Mouse (Mus musculus) forebrain, embryonic 10.5 days (tissue): ENCODE measurements around the gene Sbsn. TPM values are rescaled to one million over a fixed set of nuclear protein-coding genes. Genes with fewer than 3 reads are reported as not detected.
"Not testable (repeated sequence)": the region's sequence is repeated elsewhere in the genome, so short reads cannot be mapped to it uniquely, and the experiment has no call there.

Experiments
- DNase-seq: peaks from one replicate; pipeline ENCODE4 v3.0.0-alpha.2; 2017; ENCODE audit warnings: low spot score; ENCODE audit errors: extremely low spot score
- H3K27ac ChIP-seq: fragments of 300-500 bp; sonication (generic); 2 replicates; pipeline ENCODE4 v1.5.1; 2016; ENCODE audit warnings: mild to moderate bottlenecking
- H3K27me3 ChIP-seq: fragments of 300-500 bp; sonication (generic); 2 replicates; pipeline ENCODE4 v1.6.1; 2016; ENCODE audit warnings: mild to moderate bottlenecking; ENCODE audit not compliant: poor library complexity, severe bottlenecking
- H3K36me3 ChIP-seq: fragments of 300-500 bp; sonication (generic); replicated peaks from 2 replicates; pipeline ENCODE4 v1.6.1; 2016; ENCODE audit warnings: mild to moderate bottlenecking, moderate library complexity
- H3K4me1 ChIP-seq: fragments of 300-500 bp; sonication (generic); 2 replicates; pipeline ENCODE4 v1.6.1; 2016
- H3K4me3 ChIP-seq: fragments of 300-500 bp; sonication (generic); 2 replicates; pipeline ENCODE4 v1.5.1; 2016; ENCODE audit warnings: mild to moderate bottlenecking, moderate library complexity
- H3K9me3 ChIP-seq: fragments of 300-500 bp; sonication (generic); 2 replicates; pipeline ENCODE4 v1.6.1; 2016; ENCODE audit warnings: mild to moderate bottlenecking, moderate library complexity
- WGBS: fragments of 180-500 bp; shearing (Covaris S2); methylation state at CpG from one replicate; pipeline ENCODE4 v1.1.7; 2016; 5-methylcytosine and 5-hydroxymethylcytosine counted together
- polyA plus RNA-seq: library from polyadenylated mRNA; unstranded; fragments of >200 nt; fragmentation: Nextera tagmentation; extraction: Ambion mirVana; gene quantifications from 2 replicates; pipeline ENCODE4 v1.2.1, GENCODE M21; 2016

Sbsn gene
- polyA plus RNA-seq, 1 experiment from 2014 or later = 0.73 TPM

- WGBS = 30% methylated on average over 15 of the region's 22 CpGs
- not testable (repeated sequence) for DNase-seq, H3K27me3 ChIP-seq, H3K9me3 ChIP-seq
- peaks cover 23% of the 10 kb centered on the region for H3K4me1 ChIP-seq
- peak overlapping the region; percentile 91 for H3K27ac ChIP-seq
- H3K36me3 ChIP-seq = peaks cover 64% of the 10 kb centered on the region
- H3K4me3 ChIP-seq = peak overlapping the region; percentile 88
Observed at GRCm38 (mm10) chr7:30730064-30730722, 21.1 kb upstream of the Sbsn start.

- H3K36me3 ChIP-seq = peaks cover 74% of the 10 kb centered on the region
- no peaks in the 10 kb centered on the region for H3K4me1 ChIP-seq
- 87% methylated on average over 3 of the region's 3 CpGs for WGBS
- H3K27ac ChIP-seq = no peak overlapping the region
- H3K27me3 ChIP-seq = no peaks in the 10 kb centered on the region
- H3K4me3 ChIP-seq = no peak overlapping the region
- DNase-seq = no peak
- no peaks in the 10 kb centered on the region for H3K9me3 ChIP-seq
Observed at GRCm38 (mm10) chr7:30736211-30736610, 15.1 kb upstream of the Sbsn start.

DNA sequence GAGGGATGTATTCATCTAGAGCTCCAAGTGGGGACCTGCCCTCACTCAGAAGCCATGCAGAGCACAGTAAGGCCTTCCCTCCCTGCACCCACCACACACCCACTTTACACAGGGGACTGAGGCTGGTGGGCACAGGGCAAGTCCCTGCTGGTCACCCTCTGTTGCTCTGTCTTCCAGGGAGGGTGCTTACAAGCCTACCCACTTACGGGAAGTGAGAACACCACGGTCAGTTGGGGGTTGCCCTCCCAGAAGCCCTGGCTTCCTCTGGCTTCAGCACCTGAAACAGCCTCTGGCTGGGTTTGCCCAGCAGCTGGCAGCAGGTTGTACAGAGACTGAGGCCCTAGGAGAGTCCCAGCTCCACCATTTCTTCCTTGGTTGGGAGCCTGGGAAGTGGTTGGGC lies 8.7 kb upstream of the Sbsn start:
- H3K27ac ChIP-seq, DNase-seq, H3K27me3 ChIP-seq, H3K4me1 ChIP-seq, H3K9me3 ChIP-seq, H3K4me3 ChIP-seq: not testable (repeated sequence)
- WGBS = 96% methylated on average over 2 of the region's 2 CpGs
- peaks cover 20% of the 10 kb centered on the region for H3K36me3 ChIP-seq

GRCm38 (mm10) chr7:30743617-30744016 lies 7.7 kb upstream of the Sbsn start, which contains the start of gene Gapdhs:
Gapdhs (minus strand) TSS chr7:30743681.
- H3K27ac ChIP-seq, DNase-seq, H3K9me3 ChIP-seq, H3K27me3 ChIP-seq, H3K4me3 ChIP-seq, H3K4me1 ChIP-seq: not testable (repeated sequence)
- H3K36me3 ChIP-seq = peaks cover 17% of the 10 kb centered on the region
- 74% methylated on average over 4 of the region's 4 CpGs for WGBS

- Histone ChIP-seq H3K27ac (no peak overlapping the region), H3K9me3 (no peaks in the 10 kb centered on the region), H3K36me3 (peaks cover 17% of the 10 kb centered on the region), H3K4me3 (no peak overlapping the region), H3K4me1 (no peaks in the 10 kb centered on the region), H3K27me3 (no peaks in the 10 kb centered on the region)
- WGBS = 74% methylated on average over 4 of the region's 4 CpGs
- no peak for DNase-seq
Observed at GRCm38 (mm10) chr7:30744022-30744598, 7.2 kb upstream of the Sbsn start.

DNA sequence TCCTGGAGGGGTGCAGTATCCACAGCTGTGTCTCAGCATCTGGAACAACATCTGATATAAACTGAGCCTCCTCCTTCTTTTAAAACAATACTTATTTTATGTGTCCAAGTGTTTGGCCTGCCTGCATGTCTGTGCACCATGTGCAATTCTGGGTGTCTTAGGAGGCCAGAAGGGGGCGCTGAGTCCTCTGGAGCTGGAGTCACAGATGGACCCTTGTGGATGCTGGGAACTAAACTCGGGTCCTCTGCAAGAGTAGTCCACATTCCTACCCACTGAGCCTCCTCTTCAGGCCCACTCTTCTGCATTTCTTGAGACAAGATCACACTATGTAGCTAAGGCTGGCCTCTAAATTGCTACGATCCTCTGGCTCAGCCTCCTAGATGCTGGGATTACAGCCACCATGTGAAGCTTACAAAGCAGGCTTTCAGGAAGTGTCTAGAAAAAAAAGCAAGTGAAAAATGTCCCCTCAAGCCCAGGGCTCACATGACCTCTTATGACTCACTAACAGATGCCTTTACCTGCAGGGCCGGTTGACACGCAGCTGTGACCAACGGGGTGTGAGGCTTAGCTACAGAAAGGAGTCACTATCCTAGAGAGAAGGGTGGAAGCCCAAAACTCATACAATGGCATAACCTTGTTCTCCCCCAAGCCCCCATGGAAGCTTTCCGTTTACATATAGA lies 3.6 kb upstream of the Sbsn start:
- Histone ChIP-seq H3K9me3 (no peaks in the 10 kb centered on the region), H3K4me3 (no peak overlapping the region), H3K36me3 (peaks cover 8% of the 10 kb centered on the region; the same call in 1 of the 2 replicates), H3K27ac (no peak overlapping the region), H3K4me1 (no peaks in the 10 kb centered on the region), H3K27me3 (no peaks in the 10 kb centered on the region)
- WGBS = 83% methylated on average over 7 of the region's 7 CpGs
- DNase-seq = no peak

GRCm38 (mm10) chr7:30749824-30750606 lies 1.3 kb upstream of the Sbsn start:
- 87% methylated on average over 13 of the region's 13 CpGs for WGBS
- Histone ChIP-seq H3K4me1 (no peaks in the 10 kb centered on the region), H3K4me3 (no peak overlapping the region), H3K27ac (no peak overlapping the region), H3K36me3 (peaks cover 24% of the 10 kb centered on the region), H3K27me3 (no peaks in the 10 kb centered on the region), H3K9me3 (peaks cover 5% of the 10 kb centered on the region; the same call in 1 of the 2 replicates)
- no peak for DNase-seq

- Histone ChIP-seq H3K4me3 (no peak overlapping the region), H3K9me3 (peaks cover 9% of the 10 kb centered on the region; the same call in 1 of the 2 replicates), H3K36me3 (peaks cover 35% of the 10 kb centered on the region), H3K27ac (no peak overlapping the region), H3K27me3 (no peaks in the 10 kb centered on the region), H3K4me1 (0 out of 2 replicates have a peak, but pooled peaks cover 4% of the 10 kb centered on the region)
- DNase-seq = no peak
- 83% methylated on average over 3 of the region's 3 CpGs for WGBS
Observed at GRCm38 (mm10) chr7:30757001-30757400, 5.7 kb downstream of the Sbsn start.

DNA sequence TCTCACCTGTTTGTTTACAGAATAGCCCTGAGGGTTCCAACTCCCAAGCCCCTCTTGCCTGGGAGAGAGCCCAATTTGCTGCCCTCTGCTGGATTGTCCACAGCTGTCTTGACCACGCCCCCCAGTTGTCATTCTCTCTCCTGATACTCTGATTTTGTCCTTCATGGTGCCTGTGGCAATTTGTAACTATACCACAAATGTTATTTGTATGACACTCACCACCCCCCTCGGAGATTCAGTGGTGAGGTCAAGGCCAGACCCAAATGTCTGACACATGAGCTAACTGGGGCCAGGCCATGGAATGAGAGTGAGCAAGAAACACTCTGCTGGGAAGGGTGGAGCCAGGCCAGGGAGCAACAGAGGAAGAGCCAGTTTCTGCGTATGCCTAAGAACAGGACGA lies 7.6 kb downstream of the Sbsn start:
- no peak overlapping the region for H3K4me3 ChIP-seq
- 43% methylated on average over 4 of the region's 4 CpGs for WGBS
- DNase-seq = peak; percentile 36

GRCm38 (mm10) chr7:30761769-30762352 lies 10.6 kb downstream of the Sbsn start:
- 85% methylated on average over 4 of the region's 4 CpGs for WGBS
- Histone ChIP-seq H3K4me3 (no peak overlapping the region), H3K9me3 (no peaks in the 10 kb centered on the region), H3K36me3 (peaks cover under 1% of the 10 kb centered on the region; the same call in 1 of the 2 replicates), H3K4me1 (peaks cover 14% of the 10 kb centered on the region), H3K27me3 (0 out of 2 replicates have a peak, but pooled peaks cover 14% of the 10 kb centered on the region), H3K27ac (no peak overlapping the region)
- no peak for DNase-seq

More for the DNA sequence above, 7.6 kb downstream of the Sbsn start:
- Histone ChIP-seq H3K27ac (no peak overlapping the region), H3K9me3 (peaks cover 9% of the 10 kb centered on the region; the same call in 1 of the 2 replicates), H3K36me3 (peaks cover 29% of the 10 kb centered on the region), H3K4me1 (0 out of 2 replicates have a peak, but pooled peaks cover 4% of the 10 kb centered on the region), H3K27me3 (0 out of 2 replicates have a peak, but pooled peaks cover 1% of the 10 kb centered on the region)

DNA sequence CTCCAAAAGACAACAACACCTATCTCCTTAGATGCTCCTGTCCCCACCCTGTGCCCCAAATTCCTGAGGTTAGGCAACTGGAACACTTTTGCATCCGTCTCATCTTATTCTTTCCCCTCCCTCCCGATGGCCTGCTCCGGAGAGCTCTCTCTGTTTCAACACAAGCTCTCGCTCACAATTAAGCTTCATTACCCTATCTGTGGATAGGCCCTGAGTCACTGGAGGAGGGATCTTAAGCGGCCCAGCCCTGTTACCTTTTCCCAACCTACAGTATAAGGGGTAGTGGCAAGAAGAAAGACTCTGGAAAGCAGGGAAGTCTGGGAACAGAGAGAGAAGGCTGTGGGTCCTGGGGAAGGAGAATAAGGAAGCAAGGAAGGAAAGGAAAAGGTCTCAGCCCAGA lies 12.2 kb downstream of the Sbsn start, which contains the start of gene Dmkn:
Gene Dmkn (plus strand): TSS at position 301 of the 400 bp plus-strand sequence.
- WGBS = 37% methylated on average over 5 of the region's 5 CpGs
- no peak within 1 kb of the TSS for H3K27ac ChIP-seq
- H3K27me3 ChIP-seq = 0 out of 2 replicates have a peak, but pooled peaks cover 14% of the 10 kb centered on the region
- H3K9me3 ChIP-seq = no peaks in the 10 kb centered on the region
- peaks cover 14% of the 10 kb centered on the region for H3K4me1 ChIP-seq
- H3K36me3 ChIP-seq = no peaks in the 10 kb centered on the region
- no peak for DNase-seq
- H3K4me3 ChIP-seq = no peak within 1 kb of the TSS

GRCm38 (mm10) chr7:30765173-30765572 lies 13.9 kb downstream of the Sbsn start:
- Histone ChIP-seq H3K4me1 (peaks cover 14% of the 10 kb centered on the region), H3K27ac (no peak overlapping the region), H3K36me3 (no peaks in the 10 kb centered on the region), H3K4me3 (peak overlapping the region; percentile 23; the same call in 1 of the 2 replicates), H3K9me3 (no peaks in the 10 kb centered on the region), H3K27me3 (0 out of 2 replicates have a peak, but pooled peaks cover 14% of the 10 kb centered on the region)
- no peak for DNase-seq
- 52% methylated on average over 11 of the region's 11 CpGs for WGBS
